Mouse (Mus musculus) embryonic facial prominence, embryonic 13.5 days (tissue): ENCODE data around the gene Dnttip1. TPM values are rescaled to one million over a fixed set of nuclear protein-coding genes. Genes with fewer than 3 reads are reported as not detected.
"Not testable (repeated sequence)": the region's sequence is repeated elsewhere in the genome, so short reads cannot be mapped to it uniquely, and the experiment has no call there.

ENCODE experiments used
- ATAC-seq: fragments of 200-750 bp; cut with Nextera tagmentation; 2 replicates; pipeline ENCODE4 v1.8.0; 2017; ENCODE audit warnings: low read depth; ENCODE audit not compliant: insufficient number of reproducible peaks, insufficient read depth, low FRiP score, low TSS enrichment
- H3K27ac ChIP-seq: fragments of 300-500 bp; sonication (generic); 2 replicates; pipeline ENCODE4 v1.5.1; 2015; ENCODE audit warnings: moderate library complexity, mild to moderate bottlenecking, inconsistent platforms
- H3K27me3 ChIP-seq: fragments of 300-500 bp; sonication (generic); 2 replicates; pipeline ENCODE4 v1.6.1; 2015; ENCODE audit warnings: mild to moderate bottlenecking, inconsistent platforms
- H3K36me3 ChIP-seq: fragments of 300-500 bp; sonication (generic); 2 replicates; pipeline ENCODE4 v1.6.1; 2015; ENCODE audit warnings: mild to moderate bottlenecking, inconsistent platforms
- H3K4me1 ChIP-seq: fragments of 300-500 bp; sonication (generic); 2 replicates; pipeline ENCODE4 v1.6.1; 2015; ENCODE audit warnings: inconsistent platforms
- H3K4me2 ChIP-seq: fragments of 300-500 bp; sonication (generic); 2 replicates; pipeline ENCODE4 v1.6.1; 2015; ENCODE audit warnings: moderate library complexity, mild to moderate bottlenecking, inconsistent platforms
- H3K4me3 ChIP-seq: fragments of 300-500 bp; sonication (generic); 2 replicates; pipeline ENCODE4 v1.5.1; 2015; ENCODE audit warnings: mild to moderate bottlenecking, inconsistent platforms
- H3K9ac ChIP-seq: fragments of 300-500 bp; sonication (generic); 2 replicates; pipeline ENCODE4 v1.6.1; 2015; ENCODE audit warnings: mild to moderate bottlenecking, inconsistent platforms
- H3K9me3 ChIP-seq: fragments of 300-500 bp; sonication (generic); 2 replicates; pipeline ENCODE4 v1.6.1; 2016; ENCODE audit warnings: inconsistent platforms
- WGBS: fragments of 180-500 bp; shearing (Covaris S2); methylation state at CpG from one replicate; pipeline ENCODE4 v1.1.7; 2015; ENCODE audit warnings: mixed read lengths; 5-methylcytosine and 5-hydroxymethylcytosine counted together
- polyA plus RNA-seq: library from polyadenylated mRNA; unstranded; fragments of >200 nt; fragmentation: Nextera tagmentation; extraction: Ambion mirVana; gene quantifications from 2 replicates; pipeline ENCODE4 v1.2.1, GENCODE M21; 2015

Dnttip1 gene
- 79.6 and 83.1 TPM in 2 replicates for polyA plus RNA-seq

- H3K9me3 ChIP-seq: no peaks in the 10 kb centered on the region
- WGBS: under 1% methylated on average over 65 of the region's 70 CpGs
Measured at GRCm38 (mm10) chr2:164745843-164746479, at the start of gene Dnttip1, which contains the start of gene Wfdc3. Gene Dnttip1, plus strand, starts transcription at chr2:164745983. Gene Wfdc3, minus strand, starts transcription at chr2:164745931.

GRCm38 (mm10) chr2:164698201-164698600 is 47.6 kb upstream of the Dnttip1 start, which contains the start of gene Spint4:
Gene Spint4, plus strand, starts transcription at chr2:164698501.
- Histone ChIP-seq H3K4me1 (no peaks in the 10 kb centered on the region), H3K9me3 (no peaks in the 10 kb centered on the region), H3K27ac (no peak within 1 kb of the TSS), H3K27me3 (no peaks in the 10 kb centered on the region), H3K4me3 (no peak within 1 kb of the TSS), H3K36me3 (no peaks in the 10 kb centered on the region), H3K9ac (no peak within 1 kb of the TSS), H3K4me2 (no peak within 1 kb of the TSS)
- ATAC-seq: no peak
- 77% methylated on average over 4 of the region's 4 CpGs for WGBS

More at GRCm38 (mm10) chr2:164745843-164746479, at the start of gene Dnttip1, which contains the start of gene Wfdc3:
- peak within 1 kb of the TSS; percentile 83 for H3K4me2 ChIP-seq
- peaks cover 34% of the 10 kb centered on the region for H3K36me3 ChIP-seq
- peak within 1 kb of the TSS; percentile 91 for H3K4me3 ChIP-seq
- peak within 1 kb of the TSS; percentile 96 for H3K9ac ChIP-seq
- peak within 1 kb of the TSS; percentile 78 for H3K27ac ChIP-seq
- peak; percentile 75; the same call in 1 of the 2 replicates for ATAC-seq
- H3K27me3 ChIP-seq: no peaks in the 10 kb centered on the region; the same call in 1 of the 2 replicates
- peaks cover 18% of the 10 kb centered on the region for H3K4me1 ChIP-seq

DNA sequence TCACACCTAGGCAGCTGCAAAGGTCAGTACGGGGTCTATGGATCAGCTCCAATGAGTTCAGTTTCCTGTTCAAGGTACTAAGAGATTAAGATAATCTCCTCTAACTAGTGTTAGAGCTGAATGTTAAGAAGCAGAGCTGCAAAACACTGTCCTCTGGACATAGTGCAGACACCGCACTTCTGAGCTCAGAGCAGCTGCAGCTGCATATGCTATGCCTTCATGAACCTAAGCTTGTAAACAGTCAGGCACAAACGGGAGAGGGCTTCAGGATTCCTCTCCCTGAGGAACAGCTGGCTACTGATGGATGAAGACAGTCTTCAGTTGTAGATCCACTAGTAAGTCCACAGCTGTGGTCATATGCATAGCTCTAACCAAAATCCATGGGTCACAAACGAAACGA is 44.8 kb upstream of the Dnttip1 start:
- no peaks in the 10 kb centered on the region for H3K36me3 ChIP-seq
- no peak for ATAC-seq
- H3K27me3 ChIP-seq: no peaks in the 10 kb centered on the region
- no peak overlapping the region for H3K4me2 ChIP-seq
- WGBS: 76% methylated on average over 5 of the region's 5 CpGs
- H3K4me1 ChIP-seq: no peaks in the 10 kb centered on the region
- H3K9me3 ChIP-seq: no peaks in the 10 kb centered on the region
- H3K9ac ChIP-seq: no peak overlapping the region
- H3K4me3 ChIP-seq: no peak overlapping the region
- H3K27ac ChIP-seq: no peak overlapping the region

- H3K27ac ChIP-seq: no peak overlapping the region
- no peak for ATAC-seq
- WGBS: 86% methylated on average over 5 of the region's 5 CpGs
Measured at GRCm38 (mm10) chr2:164701761-164702160, 44.0 kb upstream of the Dnttip1 start.

DNA sequence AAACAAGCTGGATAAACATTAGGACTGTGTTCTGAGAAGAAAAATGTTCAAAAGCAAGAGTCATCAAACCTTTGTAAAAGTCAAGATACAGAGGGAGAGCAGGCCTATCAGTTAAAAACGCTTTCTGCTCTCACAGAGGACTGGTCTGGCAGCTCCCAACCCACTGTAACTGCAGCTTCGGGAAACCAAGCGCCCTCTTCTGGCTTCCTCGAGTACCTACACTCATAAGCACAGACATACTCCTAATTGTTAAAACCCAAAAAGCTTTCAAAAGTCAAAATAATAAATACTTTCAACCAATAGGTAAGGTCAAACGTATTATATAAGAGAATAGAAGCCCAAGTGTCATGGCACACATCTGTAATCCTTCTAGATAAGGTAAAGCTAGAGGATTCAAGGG is 41.5 kb upstream of the Dnttip1 start:
- ATAC-seq: no peak
- H3K4me2 ChIP-seq: no peak overlapping the region
- no peak overlapping the region for H3K27ac ChIP-seq
- H3K36me3 ChIP-seq: no peaks in the 10 kb centered on the region
- no peaks in the 10 kb centered on the region for H3K9me3 ChIP-seq
- H3K4me3 ChIP-seq: no peak overlapping the region
- 82% methylated on average over 5 of the region's 5 CpGs for WGBS
- H3K27me3 ChIP-seq: no peaks in the 10 kb centered on the region
- H3K9ac ChIP-seq: no peak overlapping the region
- H3K4me1 ChIP-seq: no peaks in the 10 kb centered on the region

More at GRCm38 (mm10) chr2:164701761-164702160, 44.0 kb upstream of the Dnttip1 start:
- H3K4me2 ChIP-seq: no peak overlapping the region
- H3K9me3 ChIP-seq: no peaks in the 10 kb centered on the region
- H3K36me3 ChIP-seq: no peaks in the 10 kb centered on the region
- no peaks in the 10 kb centered on the region for H3K4me1 ChIP-seq
- no peaks in the 10 kb centered on the region for H3K27me3 ChIP-seq
- no peak overlapping the region for H3K4me3 ChIP-seq
- no peak overlapping the region for H3K9ac ChIP-seq

GRCm38 (mm10) chr2:164705328-164705727 is 40.5 kb upstream of the Dnttip1 start:
- Histone ChIP-seq H3K27me3 (no peaks in the 10 kb centered on the region), H3K4me1 (no peaks in the 10 kb centered on the region), H3K4me2 (no peak overlapping the region), H3K9ac (no peak overlapping the region), H3K36me3 (no peaks in the 10 kb centered on the region), H3K9me3 (no peaks in the 10 kb centered on the region), H3K4me3 (no peak overlapping the region), H3K27ac (no peak overlapping the region)
- ATAC-seq: no peak
- 88% methylated on average over 6 of the region's 6 CpGs for WGBS

DNA sequence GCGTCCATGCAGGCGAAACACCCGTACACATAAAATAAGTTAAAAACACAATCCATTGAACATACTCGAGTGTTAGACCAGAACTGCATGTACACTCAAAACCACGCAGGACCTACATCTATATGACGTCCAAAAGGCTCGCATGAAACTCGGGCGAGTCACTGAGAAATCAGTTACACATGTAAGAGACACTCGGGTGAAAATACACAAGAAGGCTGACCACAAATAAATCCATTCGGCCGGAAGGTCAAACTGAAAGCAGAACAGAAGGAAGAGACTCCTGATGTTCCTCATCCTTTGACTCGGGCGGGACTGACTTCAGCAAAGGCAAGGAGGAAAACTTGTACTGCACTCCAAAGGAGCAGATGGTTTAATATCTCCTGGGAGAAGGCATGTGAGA is 39.8 kb upstream of the Dnttip1 start:
- H3K9me3 ChIP-seq: no peaks in the 10 kb centered on the region
- no peaks in the 10 kb centered on the region for H3K36me3 ChIP-seq
- H3K27me3 ChIP-seq: no peaks in the 10 kb centered on the region
- no peak overlapping the region for H3K4me2 ChIP-seq
- H3K9ac ChIP-seq: no peak overlapping the region
- WGBS: 83% methylated on average over 14 of the region's 14 CpGs
- H3K27ac ChIP-seq: no peak overlapping the region
- no peak overlapping the region for H3K4me3 ChIP-seq
- no peaks in the 10 kb centered on the region for H3K4me1 ChIP-seq
- no peak for ATAC-seq

DNA sequence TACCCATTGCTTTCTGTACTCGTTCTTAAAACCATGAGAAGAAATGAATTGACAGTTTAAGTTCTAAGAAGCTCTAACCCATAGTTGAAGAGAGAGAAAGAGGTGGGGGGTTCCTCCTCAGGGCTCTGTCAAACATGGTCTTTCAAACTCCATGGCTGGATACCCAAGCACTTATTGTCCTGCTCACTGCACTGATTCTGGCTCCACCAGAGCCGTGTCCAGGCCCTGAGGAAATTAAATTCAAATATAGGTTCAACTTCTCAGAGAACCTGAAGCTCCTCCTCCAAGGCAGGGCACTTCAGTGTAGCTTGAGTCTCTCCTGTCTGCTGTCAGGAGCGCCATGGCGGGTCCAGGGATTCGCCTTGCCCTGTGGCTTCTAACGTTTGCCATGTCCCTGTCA is 30.8 kb upstream of the Dnttip1 start, which contains the start of gene Spint5:
TSS of gene Spint5 (plus strand) at position 301 of the 400 bp plus-strand sequence.
- no peaks in the 10 kb centered on the region for H3K36me3 ChIP-seq
- H3K4me2 ChIP-seq: no peak within 1 kb of the TSS
- no peaks in the 10 kb centered on the region for H3K27me3 ChIP-seq
- no peak for ATAC-seq
- H3K9ac ChIP-seq: no peak within 1 kb of the TSS
- H3K4me3 ChIP-seq: no peak within 1 kb of the TSS
- no peaks in the 10 kb centered on the region for H3K9me3 ChIP-seq
- no peaks in the 10 kb centered on the region for H3K4me1 ChIP-seq
- no peak within 1 kb of the TSS for H3K27ac ChIP-seq
- WGBS: 72% methylated on average over 6 of the region's 6 CpGs

- WGBS: 92% methylated on average over 23 of the region's 23 CpGs
- not testable (repeated sequence) for H3K4me1 ChIP-seq, H3K4me3 ChIP-seq, H3K4me2 ChIP-seq, ATAC-seq, H3K9ac ChIP-seq, H3K9me3 ChIP-seq, H3K27ac ChIP-seq, H3K27me3 ChIP-seq, H3K36me3 ChIP-seq
Measured at GRCm38 (mm10) chr2:164716194-164716786, 29.5 kb upstream of the Dnttip1 start.

DNA sequence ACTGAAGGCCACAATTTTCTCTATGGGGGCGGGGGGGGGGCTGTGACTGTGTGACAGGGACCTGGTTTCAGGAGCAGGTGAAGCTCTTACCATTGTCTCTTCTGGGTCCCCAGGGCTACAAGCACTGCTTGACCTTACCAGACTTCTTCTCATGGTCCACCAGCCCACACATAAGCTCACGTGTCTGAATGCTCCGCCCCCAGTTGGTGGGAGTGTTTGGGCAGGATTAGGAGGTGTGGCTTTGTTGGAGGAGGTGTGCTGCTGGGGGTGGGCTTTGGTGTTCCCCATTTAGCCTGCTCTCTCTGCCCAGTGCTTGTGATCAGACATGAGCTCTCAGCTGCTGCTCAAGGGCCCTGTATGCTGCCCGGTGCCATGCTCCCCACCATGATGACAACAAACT is 22.5 kb upstream of the Dnttip1 start:
- no peak for ATAC-seq
- Histone ChIP-seq H3K27ac (no peak overlapping the region), H3K27me3 (peaks cover 5% of the 10 kb centered on the region; the same call in 1 of the 2 replicates), H3K36me3 (no peaks in the 10 kb centered on the region), H3K4me1 (no peaks in the 10 kb centered on the region), H3K9ac (no peak overlapping the region), H3K4me2 (no peak overlapping the region), H3K9me3 (no peaks in the 10 kb centered on the region), H3K4me3 (no peak overlapping the region)
- 68% methylated on average over 4 of the region's 4 CpGs for WGBS

DNA sequence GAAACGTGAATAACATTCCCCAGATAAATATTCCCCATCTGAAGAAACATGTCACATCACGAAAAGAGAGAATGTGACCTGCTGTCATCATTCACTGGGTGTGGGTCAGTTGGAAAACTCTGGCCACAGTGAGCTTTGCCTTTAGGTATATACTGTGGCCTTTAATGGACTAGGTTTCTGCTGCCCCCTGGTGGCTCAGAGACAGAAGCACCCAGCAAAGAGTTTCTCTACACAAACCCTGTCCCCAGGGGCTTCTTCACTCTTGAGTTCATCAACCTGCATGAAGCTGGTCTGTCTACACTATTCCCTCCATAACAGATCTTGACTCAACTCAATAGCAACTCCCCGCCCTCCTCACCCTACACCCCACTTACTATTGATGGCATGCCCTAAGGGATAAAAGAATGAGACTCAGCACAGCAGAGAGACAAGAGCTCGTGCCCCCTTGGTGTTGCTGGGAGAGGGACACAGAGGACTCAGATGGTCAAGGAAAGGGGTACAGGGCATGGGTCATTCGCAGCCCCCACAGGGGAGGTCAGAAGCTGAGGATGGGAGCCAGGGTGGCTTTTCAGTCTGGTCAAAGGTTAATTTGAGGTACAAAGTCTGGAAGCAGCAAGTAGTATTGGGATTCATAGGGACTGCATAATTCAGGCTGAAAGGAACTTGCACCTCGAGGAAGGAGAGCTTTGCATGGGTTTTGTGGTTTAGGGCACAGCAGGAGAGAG is 19.7 kb upstream of the Dnttip1 start:
- Histone ChIP-seq H3K27me3 (peaks cover 5% of the 10 kb centered on the region; the same call in 1 of the 2 replicates), H3K36me3 (no peaks in the 10 kb centered on the region), H3K4me1 (no peaks in the 10 kb centered on the region), H3K9me3 (no peaks in the 10 kb centered on the region), H3K4me3 (no peak overlapping the region), H3K4me2 (no peak overlapping the region), H3K27ac (no peak overlapping the region), H3K9ac (no peak overlapping the region)
- ATAC-seq: no peak
- 18% methylated on average over 6 of the region's 6 CpGs for WGBS
